Mouse (Mus musculus): ENCODE measurements around the gene Onecut1.

Onecut1 gene

GRCm38 (mm10) chr9:74861561-74861980 is at the start of gene Onecut1:
TSS of gene Onecut1 (plus strand) at chr9:74861921.
- no peak for DNase-seq (ENCODE audit: low read depth, low spot score)

DNA sequence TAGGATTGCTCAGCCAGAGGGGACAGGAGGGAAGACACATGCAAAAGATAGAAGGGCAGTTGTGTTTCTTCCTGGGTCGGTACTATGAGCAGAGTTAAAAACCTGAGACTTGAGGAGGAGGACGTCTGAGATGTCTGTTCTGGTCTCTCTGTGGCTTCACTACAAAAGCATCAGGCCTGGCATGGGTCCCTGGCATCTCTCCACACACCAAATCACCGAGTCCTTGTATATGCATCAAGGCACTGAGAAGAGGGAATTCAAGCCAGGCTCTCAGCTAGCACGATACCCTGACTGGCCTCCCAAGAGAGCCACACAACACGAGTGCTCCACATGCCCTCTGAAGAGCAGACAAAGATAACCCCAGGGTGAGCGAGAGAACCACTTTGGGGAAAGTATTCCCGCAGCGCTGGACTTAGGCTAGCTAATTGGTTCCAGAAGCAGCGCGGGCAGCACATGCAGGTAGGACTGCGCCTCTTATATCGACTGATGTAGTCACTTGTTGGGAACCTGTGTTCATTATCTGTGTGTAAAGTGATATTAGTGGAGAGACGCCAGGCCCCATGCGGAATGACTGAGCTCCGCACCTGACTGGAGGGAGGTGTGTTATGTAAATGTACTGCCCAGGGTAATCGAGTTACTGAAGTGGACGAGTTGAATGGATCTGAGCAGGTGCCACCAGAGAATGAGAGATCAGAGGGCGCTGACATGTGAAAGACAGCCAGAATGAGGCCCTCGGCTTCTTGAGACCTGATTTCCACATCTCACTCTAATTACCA is 41.8 kb upstream of the Onecut1 start:
- DNase-seq (ENCODE audit: low read depth, low spot score): no peak

- DNase-seq (ENCODE audit: low read depth, low spot score): no peak
Observed at GRCm38 (mm10) chr9:74825102-74825501, 36.6 kb upstream of the Onecut1 start.

DNA sequence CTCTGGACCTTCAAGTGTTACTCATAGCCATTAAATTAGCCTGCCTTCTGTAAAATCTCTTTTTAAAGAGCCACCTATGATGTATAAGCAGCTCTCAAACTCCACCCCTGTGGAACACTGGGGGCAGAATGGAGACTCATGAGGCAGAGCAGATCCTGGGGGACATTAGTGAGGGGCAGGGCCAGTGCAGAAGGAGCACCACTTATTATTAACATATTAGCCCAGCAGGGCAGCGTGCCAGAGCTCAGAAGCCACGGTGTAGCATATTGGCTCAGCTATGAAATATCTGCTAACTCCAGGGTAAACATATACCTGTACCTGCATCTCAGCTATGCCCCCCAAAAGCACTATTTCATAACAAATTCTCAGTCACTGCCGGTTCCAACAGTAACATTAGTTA is 32.5 kb upstream of the Onecut1 start:
- DNase-seq (ENCODE audit: low read depth, low spot score): no peak

GRCm38 (mm10) chr9:74842890-74843289 is 18.8 kb upstream of the Onecut1 start:
- no peak for DNase-seq (ENCODE audit: low read depth, low spot score)

DNA sequence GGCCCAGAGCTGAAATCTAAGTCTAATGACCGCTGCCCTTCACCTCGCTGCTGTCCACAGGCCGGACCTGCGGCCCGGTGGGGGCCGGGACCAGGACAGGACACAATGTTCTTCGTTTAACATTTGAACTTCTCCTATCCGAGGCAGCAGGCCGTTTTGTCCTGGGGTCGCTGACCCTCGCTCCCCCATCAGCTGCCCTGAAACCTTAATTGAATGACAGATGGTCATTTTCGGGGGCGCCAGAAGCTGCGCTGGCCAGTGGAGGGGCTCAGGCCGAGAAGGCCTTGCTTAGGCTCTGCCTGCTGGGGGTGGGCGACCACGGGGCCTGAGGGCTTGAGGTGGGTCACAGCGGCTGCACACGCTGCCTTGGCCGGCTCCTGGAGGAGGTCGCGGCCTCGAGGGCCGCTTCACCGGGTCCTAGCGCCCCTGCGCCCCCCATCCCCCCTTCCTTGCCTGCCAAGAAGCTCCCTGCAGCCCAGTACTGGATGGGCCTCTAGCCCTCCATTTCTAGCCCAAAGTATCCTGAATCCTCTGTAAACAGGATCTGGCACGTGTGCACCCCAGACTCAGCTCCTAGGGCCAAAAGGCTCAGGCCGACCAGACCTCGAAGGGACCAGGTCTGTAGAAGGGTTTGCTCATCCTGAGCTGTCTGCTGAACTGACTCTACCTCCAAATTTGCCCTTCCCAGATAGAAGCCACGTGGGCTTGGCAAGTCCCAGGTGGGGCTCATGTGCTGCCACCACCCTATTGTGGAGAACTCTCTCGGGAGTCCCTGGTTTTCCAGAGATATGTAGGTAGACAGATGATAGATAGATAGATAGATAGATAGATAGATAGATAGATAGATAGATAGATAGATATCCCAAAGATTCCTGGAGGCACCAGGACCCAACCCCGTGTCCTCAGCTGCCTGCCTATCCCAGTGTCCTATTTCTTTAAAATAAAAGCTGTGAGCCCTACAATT is 14.6 kb upstream of the Onecut1 start:
- no peak for DNase-seq (ENCODE audit: low read depth, low spot score)

- no peak for DNase-seq (ENCODE audit: low read depth, low spot score)
Observed at GRCm38 (mm10) chr9:74848411-74849194, 13.1 kb upstream of the Onecut1 start.

- no peak for DNase-seq (ENCODE audit: low read depth, low spot score)
Observed at GRCm38 (mm10) chr9:74849195-74849978, 12.3 kb upstream of the Onecut1 start.

GRCm38 (mm10) chr9:74849979-74850780 is 11.5 kb upstream of the Onecut1 start:
- DNase-seq (ENCODE audit: low read depth, low spot score): no peak

- no peak for DNase-seq (ENCODE audit: low read depth, low spot score)
Observed at GRCm38 (mm10) chr9:74850781-74851145, 11.0 kb upstream of the Onecut1 start.

DNA sequence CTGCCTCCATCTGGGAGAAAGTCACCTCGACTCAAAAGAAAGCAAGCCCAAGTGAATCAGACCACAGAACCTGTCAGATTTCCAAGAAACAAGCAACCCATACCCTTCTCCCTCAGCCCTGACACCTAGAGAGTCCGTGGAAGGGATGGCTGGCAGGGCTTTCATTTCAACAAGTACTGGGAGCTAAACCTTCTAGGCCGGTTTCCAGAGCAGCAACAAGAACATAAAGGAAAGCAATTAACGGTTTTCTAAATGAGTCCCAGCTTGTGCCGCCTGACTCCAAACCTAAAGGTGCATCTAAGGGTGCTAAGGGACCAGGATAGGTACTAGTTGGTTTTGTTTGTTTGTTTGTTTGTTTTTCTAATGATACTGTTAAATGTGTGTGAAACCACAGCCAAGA is 10.1 kb upstream of the Onecut1 start:
- DNase-seq (ENCODE audit: low read depth, low spot score): no peak

DNA sequence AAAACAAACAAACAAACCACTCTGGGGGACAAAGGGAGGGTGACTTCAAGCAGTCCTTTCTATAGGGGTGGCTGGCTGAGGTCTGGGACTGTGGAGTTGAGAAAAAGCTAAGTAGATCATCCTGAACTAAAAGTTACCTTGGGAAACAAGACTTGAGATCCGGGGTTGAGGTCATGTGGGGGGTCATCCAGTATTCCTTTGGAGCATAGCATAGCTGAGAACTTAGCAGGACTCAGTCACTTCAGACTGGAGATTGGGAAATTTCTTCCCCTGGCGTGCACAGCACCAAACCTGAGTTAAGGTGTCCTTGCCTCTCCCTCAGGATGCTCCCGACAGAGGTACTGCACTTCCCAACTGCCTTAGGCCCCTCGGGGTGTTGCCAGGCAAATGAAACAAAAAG is 9.4 kb upstream of the Onecut1 start:
- no peak for DNase-seq (ENCODE audit: low read depth, low spot score)

DNA sequence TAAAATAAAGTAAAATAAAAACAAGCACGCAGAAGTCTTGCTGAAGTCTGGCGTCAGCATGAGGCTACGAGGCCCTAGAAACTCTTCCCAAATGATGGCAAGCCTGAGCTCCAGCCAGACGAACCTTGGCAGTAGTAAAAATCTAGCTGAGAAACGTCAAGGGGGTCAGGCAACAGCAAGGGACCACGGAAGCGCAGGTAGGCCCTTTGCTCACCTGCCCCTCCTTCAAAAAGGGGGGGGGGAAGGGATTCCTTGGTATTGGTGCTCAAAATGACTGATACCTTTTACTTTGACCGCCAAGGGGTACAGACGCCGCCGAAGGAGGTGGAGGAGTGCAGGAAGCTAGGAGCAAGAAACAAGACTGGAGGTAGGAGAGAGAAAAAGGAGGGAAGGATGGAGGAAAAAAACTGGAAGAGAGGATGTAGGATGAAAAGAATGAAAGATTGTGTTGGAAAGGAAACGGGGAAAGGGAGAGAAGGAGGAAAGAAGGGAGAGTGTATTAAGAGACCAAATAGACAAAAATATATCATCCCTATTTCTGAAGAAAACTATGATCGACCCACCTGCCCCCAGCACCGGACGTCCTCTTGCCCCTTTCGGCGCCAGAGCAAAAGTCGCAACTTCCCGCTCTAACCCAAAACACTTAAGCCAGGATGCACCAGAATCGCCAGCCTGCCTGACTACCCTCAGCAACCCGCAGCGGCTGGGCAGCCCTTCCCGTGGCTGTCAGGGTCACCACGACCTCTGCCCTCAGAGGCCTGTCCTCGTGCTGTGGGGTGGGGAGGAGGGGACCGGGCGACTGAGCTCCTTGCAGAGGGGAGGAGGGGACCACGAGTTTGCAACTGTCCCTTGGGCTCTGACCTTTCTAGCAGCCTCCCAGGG is 8.3 kb upstream of the Onecut1 start:
- no peak for DNase-seq (ENCODE audit: low read depth, low spot score)

GRCm38 (mm10) chr9:74854073-74854591 is 7.6 kb upstream of the Onecut1 start:
- DNase-seq (ENCODE audit: low read depth, low spot score): no peak

DNA sequence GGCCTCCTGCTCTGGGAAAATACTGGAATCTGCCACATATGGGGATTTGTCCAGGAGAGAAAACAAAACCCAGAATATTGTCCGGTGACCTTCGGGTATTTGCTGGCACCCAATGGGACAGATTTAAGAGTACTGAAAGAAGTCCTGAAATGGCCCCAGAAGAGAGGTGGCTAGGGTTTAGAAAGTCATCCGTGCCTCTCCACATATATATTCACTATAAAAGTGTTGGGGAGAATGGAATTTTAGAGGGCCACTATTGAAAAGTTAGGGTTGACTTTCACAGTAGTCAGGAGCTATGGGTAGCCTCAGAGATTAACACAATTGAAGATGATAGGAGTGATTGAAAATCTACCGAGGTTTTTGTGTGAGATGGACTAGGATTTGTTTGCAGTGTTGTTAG is 6.3 kb upstream of the Onecut1 start:
- DNase-seq (ENCODE audit: low read depth, low spot score): no peak

- no peak for DNase-seq (ENCODE audit: low read depth, low spot score)
Observed at GRCm38 (mm10) chr9:74856578-74857507, 4.9 kb upstream of the Onecut1 start.

DNA sequence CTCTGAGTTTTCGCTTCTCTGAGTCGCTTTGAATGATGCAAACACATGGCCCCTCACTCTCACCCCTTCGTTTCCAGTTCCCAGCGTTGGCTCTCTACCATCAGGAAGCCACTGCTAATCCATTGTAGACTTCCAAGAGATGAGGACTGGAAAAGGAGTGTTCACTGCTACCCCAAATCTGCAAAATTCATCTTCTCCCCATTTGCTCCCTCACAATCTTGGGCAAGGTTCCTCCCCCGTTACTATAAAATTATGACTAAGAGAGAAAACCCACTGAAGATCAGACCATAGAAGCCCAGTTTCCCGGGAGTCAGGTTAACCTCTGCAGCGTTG is 4.2 kb upstream of the Onecut1 start:
- DNase-seq (ENCODE audit: low read depth, low spot score): no peak

DNA sequence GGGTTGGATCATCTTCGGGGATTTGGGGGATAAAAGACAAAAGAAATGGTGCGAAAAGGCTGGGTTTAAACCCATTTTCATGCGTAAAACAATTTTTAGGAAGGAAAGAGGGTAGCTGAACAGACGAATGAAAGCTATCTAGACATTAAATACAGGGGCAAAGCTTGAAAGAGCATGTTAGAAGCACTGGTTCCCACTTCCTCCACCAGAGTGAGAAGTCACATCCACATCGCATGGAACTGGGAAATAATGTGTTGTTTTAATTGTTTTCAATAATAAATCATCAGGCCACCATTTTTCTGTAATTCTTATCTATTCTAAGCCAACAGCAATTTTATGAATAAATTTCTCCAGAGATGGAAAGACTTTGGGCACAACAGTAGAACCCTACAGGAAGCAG is 3.6 kb upstream of the Onecut1 start:
- no peak for DNase-seq (ENCODE audit: low read depth, low spot score)
